Mouse (Mus musculus): ENCODE measurements around the gene Coro2a. TPM values are rescaled to one million over a fixed set of nuclear protein-coding genes. Genes with fewer than 3 reads are reported as not detected.

Coro2a gene
- polyA plus RNA-seq, 1 experiment, result 0.33 TPM

GRCm38 (mm10) chr4:46594131-46594530 is 7.9 kb downstream of the Coro2a start:
- peaks cover 10% of the 10 kb centered on the region for H3K27me3 ChIP-seq (ENCODE audit: control insufficient read depth, insufficient read depth, insufficient read length)
- H3K4me3 ChIP-seq (ENCODE audit: insufficient read depth, poor library complexity, severe bottlenecking), result no peak overlapping the region
- H3K79me3 ChIP-seq (ENCODE audit: low read depth), result no peaks in the 10 kb centered on the region
- no peak for TF ChIP-seq USF1 (IDR thresholded peaks at IDR 0.05; ENCODE audit: low read depth)
- H3ac ChIP-seq (ENCODE audit: control insufficient read depth, insufficient read length, low read depth), result no peak overlapping the region
- no peaks in the 10 kb centered on the region for H3K36me3 ChIP-seq (ENCODE audit: control insufficient read depth, insufficient read depth)
- H3K79me2 ChIP-seq (ENCODE audit: control insufficient read depth, insufficient read depth), result no peaks in the 10 kb centered on the region

GRCm38 (mm10) chr4:46593472-46593871 is 8.5 kb downstream of the Coro2a start:
- TF ChIP-seq MYOG (IDR thresholded peaks at IDR 0.05; ENCODE audit: control insufficient read depth, extremely low read depth, insufficient read length) (no peak), FOSL1 (IDR thresholded peaks at IDR 0.05; ENCODE audit: insufficient read depth, low read length, poor library complexity, severe bottlenecking) (no peak), CTCF (IDR thresholded peaks at IDR 0.05; ENCODE audit: control insufficient read depth, insufficient read depth, insufficient read length) (no peak)
- Histone ChIP-seq H3K4me3 (ENCODE audit: insufficient read depth, poor library complexity, severe bottlenecking) (no peak overlapping the region), H3K36me3 (ENCODE audit: control insufficient read depth, insufficient read depth) (no peaks in the 10 kb centered on the region), H3K79me2 (ENCODE audit: control insufficient read depth, insufficient read depth) (no peaks in the 10 kb centered on the region), H3K27me3 (ENCODE audit: control insufficient read depth, insufficient read depth, insufficient read length) (peaks cover 10% of the 10 kb centered on the region), H3K79me3 (ENCODE audit: low read depth) (no peaks in the 10 kb centered on the region), H3ac (ENCODE audit: control insufficient read depth, insufficient read length, low read depth) (no peak overlapping the region)

GRCm38 (mm10) chr4:46591833-46592520 is 10.0 kb downstream of the Coro2a start:
- Histone ChIP-seq H3K36me3 (ENCODE audit: control insufficient read depth, insufficient read depth) (no peaks in the 10 kb centered on the region), H3ac (ENCODE audit: control insufficient read depth, insufficient read length, low read depth) (no peak overlapping the region), H3K27me3 (ENCODE audit: control insufficient read depth, insufficient read depth, insufficient read length) (no peaks in the 10 kb centered on the region), H3K4me3 (ENCODE audit: insufficient read depth, poor library complexity, severe bottlenecking) (no peak overlapping the region), H3K79me3 (ENCODE audit: low read depth) (no peaks in the 10 kb centered on the region), H3K79me2 (ENCODE audit: control insufficient read depth, insufficient read depth) (no peaks in the 10 kb centered on the region)
- no peak for TF ChIP-seq CEBPB (IDR thresholded peaks at IDR 0.05; ENCODE audit: low read depth)
- no peak for TF ChIP-seq USF1 (IDR thresholded peaks at IDR 0.05; ENCODE audit: low read depth)
- no peak for TF ChIP-seq MYOG (IDR thresholded peaks at IDR 0.05; ENCODE audit: control insufficient read depth, extremely low read depth, insufficient read length)
- TF ChIP-seq MYOD1 (IDR thresholded peaks at IDR 0.05; ENCODE audit: control insufficient read depth, insufficient read length, low read depth), result no peak
- TF ChIP-seq FOSL1 (IDR thresholded peaks at IDR 0.05; ENCODE audit: insufficient read depth, low read length, poor library complexity, severe bottlenecking), result no peak
- TF ChIP-seq CTCF (IDR thresholded peaks at IDR 0.05; ENCODE audit: control insufficient read depth, insufficient read depth, insufficient read length), result no peak
- no peak for TF ChIP-seq MAX (IDR thresholded peaks at IDR 0.05)

- H3K79me3 ChIP-seq (ENCODE audit: low read depth), result no peaks in the 10 kb centered on the region
- H3K4me3 ChIP-seq (ENCODE audit: insufficient read depth, poor library complexity, severe bottlenecking), result no peak overlapping the region
- H3ac ChIP-seq (ENCODE audit: control insufficient read depth, insufficient read length, low read depth), result no peak overlapping the region
- H3K36me3 ChIP-seq (ENCODE audit: control insufficient read depth, insufficient read depth), result no peaks in the 10 kb centered on the region
- H3K79me2 ChIP-seq (ENCODE audit: control insufficient read depth, insufficient read depth), result no peaks in the 10 kb centered on the region
- TF ChIP-seq CEBPB (IDR thresholded peaks at IDR 0.05; ENCODE audit: low read depth) (no peak), CTCF (IDR thresholded peaks at IDR 0.05; ENCODE audit: control insufficient read depth, insufficient read depth, insufficient read length) (no peak), MYOG (IDR thresholded peaks at IDR 0.05; ENCODE audit: control insufficient read depth, extremely low read depth, insufficient read length) (no peak), MAX (IDR thresholded peaks at IDR 0.05) (no peak), USF1 (IDR thresholded peaks at IDR 0.05; ENCODE audit: low read depth) (no peak), FOSL1 (IDR thresholded peaks at IDR 0.05; ENCODE audit: insufficient read depth, low read length, poor library complexity, severe bottlenecking) (no peak), MYOD1 (IDR thresholded peaks at IDR 0.05; ENCODE audit: control insufficient read depth, insufficient read length, low read depth) (no peak)
- peaks cover 5% of the 10 kb centered on the region for H3K27me3 ChIP-seq (ENCODE audit: control insufficient read depth, insufficient read depth, insufficient read length)
Observed at GRCm38 (mm10) chr4:46590810-46591209, 11.2 kb downstream of the Coro2a start.

- no peaks in the 10 kb centered on the region for H3K36me3 ChIP-seq (ENCODE audit: control insufficient read depth, insufficient read depth)
- H3K79me3 ChIP-seq (ENCODE audit: low read depth), result no peaks in the 10 kb centered on the region
- H3K4me3 ChIP-seq (ENCODE audit: insufficient read depth, poor library complexity, severe bottlenecking), result no peak overlapping the region
- TF ChIP-seq CEBPB (IDR thresholded peaks at IDR 0.05; ENCODE audit: low read depth), result no peak
- no peak for TF ChIP-seq CTCF (IDR thresholded peaks at IDR 0.05; ENCODE audit: control insufficient read depth, insufficient read depth, insufficient read length)
- TF ChIP-seq MAX (IDR thresholded peaks at IDR 0.05), result no peak
- no peak for TF ChIP-seq MYOD1 (IDR thresholded peaks at IDR 0.05; ENCODE audit: control insufficient read depth, insufficient read length, low read depth)
- TF ChIP-seq USF1 (IDR thresholded peaks at IDR 0.05; ENCODE audit: low read depth), result no peak
- no peak for TF ChIP-seq MYOG (IDR thresholded peaks at IDR 0.05; ENCODE audit: control insufficient read depth, extremely low read depth, insufficient read length)
- TF ChIP-seq FOSL1 (IDR thresholded peaks at IDR 0.05; ENCODE audit: insufficient read depth, low read length, poor library complexity, severe bottlenecking), result no peak
- no peak overlapping the region for H3ac ChIP-seq (ENCODE audit: control insufficient read depth, insufficient read length, low read depth)
- no peaks in the 10 kb centered on the region for H3K79me2 ChIP-seq (ENCODE audit: control insufficient read depth, insufficient read depth)
- H3K27me3 ChIP-seq (ENCODE audit: control insufficient read depth, insufficient read depth, insufficient read length), result peaks cover 7% of the 10 kb centered on the region
Observed at GRCm38 (mm10) chr4:46589946-46590684, 11.9 kb downstream of the Coro2a start.

GRCm38 (mm10) chr4:46589151-46589550 is 12.9 kb downstream of the Coro2a start:
- no peaks in the 10 kb centered on the region for H3K36me3 ChIP-seq (ENCODE audit: control insufficient read depth, insufficient read depth)
- no peaks in the 10 kb centered on the region for H3K79me3 ChIP-seq (ENCODE audit: low read depth)
- H3ac ChIP-seq (ENCODE audit: control insufficient read depth, insufficient read length, low read depth), result no peak overlapping the region
- no peaks in the 10 kb centered on the region for H3K79me2 ChIP-seq (ENCODE audit: control insufficient read depth, insufficient read depth)
- TF ChIP-seq FOSL1 (IDR thresholded peaks at IDR 0.05; ENCODE audit: insufficient read depth, low read length, poor library complexity, severe bottlenecking) (no peak), MAX (IDR thresholded peaks at IDR 0.05) (no peak), CEBPB (IDR thresholded peaks at IDR 0.05; ENCODE audit: low read depth) (no peak), MYOG (IDR thresholded peaks at IDR 0.05; ENCODE audit: control insufficient read depth, extremely low read depth, insufficient read length) (no peak), USF1 (IDR thresholded peaks at IDR 0.05; ENCODE audit: low read depth) (no peak), CTCF (IDR thresholded peaks at IDR 0.05; ENCODE audit: control insufficient read depth, insufficient read depth, insufficient read length) (no peak), MYOD1 (IDR thresholded peaks at IDR 0.05; ENCODE audit: control insufficient read depth, insufficient read length, low read depth) (no peak)
- H3K27me3 ChIP-seq (ENCODE audit: control insufficient read depth, insufficient read depth, insufficient read length), result peaks cover 7% of the 10 kb centered on the region
- H3K4me3 ChIP-seq (ENCODE audit: insufficient read depth, poor library complexity, severe bottlenecking), result no peak overlapping the region

Measured in C2C12 (cell line).